Mouse (Mus musculus) heart, adult 2 months (tissue): ENCODE measurements around the gene Hist1h4i. TPM values are rescaled to one million over a fixed set of nuclear protein-coding genes. Genes with fewer than 3 reads are reported as not detected.

ENCODE experiments used
- DNase-seq, 2 experiments: peaks; one replicate each; pipeline ENCODE4 v3.0.0; 2021
- H3K27ac ChIP-seq: fragments of 200-600 bp; 2 replicates; pipeline ENCODE4 v1.8.1; 2022
- H3K27me3 ChIP-seq: fragments of 200-500 bp; 2 replicates; pipeline ENCODE4 v1.6.1; 2012; ENCODE audit warnings: mild to moderate bottlenecking, low read length, inconsistent platforms, mixed read lengths; ENCODE audit not compliant: control insufficient read depth, insufficient read depth
- H3K36me3 ChIP-seq: fragments of 200-500 bp; 2 replicates; pipeline ENCODE4 v1.6.1; 2012; ENCODE audit warnings: low read length, inconsistent platforms; ENCODE audit not compliant: control insufficient read depth, insufficient read depth
- H3K4me1 ChIP-seq: fragments of 200-500 bp; 2 replicates; pipeline ENCODE4 v1.6.1; 2011; ENCODE audit warnings: low read length; ENCODE audit not compliant: control insufficient read depth, insufficient read depth
- H3K4me3 ChIP-seq: fragments of 200-600 bp; 2 replicates; pipeline ENCODE4 v1.8.1; 2022
- H3K79me2 ChIP-seq: fragments of 200-500 bp; replicated peaks from 2 replicates; pipeline ENCODE4 v1.6.1; 2012; ENCODE audit warnings: mild to moderate bottlenecking, inconsistent platforms, low read length, moderate library complexity, mixed read lengths; ENCODE audit not compliant: control insufficient read depth, insufficient read depth
- H3K9ac ChIP-seq: fragments of 200-500 bp; 2 replicates; pipeline ENCODE4 v1.6.1; 2012; ENCODE audit warnings: low read depth, mild to moderate bottlenecking, control low read depth, inconsistent platforms, low read length, mixed read lengths
- CTCF ChIP-seq: fragments of 200-600 bp; IDR thresholded peaks from 2 replicates; pipeline ENCODE4 v1.8.1; 2022; ENCODE audit warnings: antibody characterized with exemption, mild to moderate bottlenecking, moderate library complexity
- EP300 ChIP-seq: fragments of 200-500 bp; IDR thresholded peaks from 2 replicates; pipeline ENCODE4 v1.6.1; 2011; ENCODE audit warnings: low read depth, low read length, control low read depth; ENCODE audit not compliant: insufficient read depth
- POLR2A ChIP-seq: fragments of 200-500 bp; IDR thresholded peaks from 2 replicates; pipeline ENCODE4 v1.6.1; 2011; ENCODE audit warnings: mild to moderate bottlenecking, low read depth, low read length, control low read depth; ENCODE audit not compliant: insufficient read depth
- WGBS: fragments of 180-500 bp; shearing (Covaris S2); methylation state at CpG from one replicate; pipeline ENCODE4 v1.1.7; 2018; 5-methylcytosine and 5-hydroxymethylcytosine counted together
- intact Hi-C: fragments of 180-260 bp; cut with DNase I; formaldehyde crosslinking; loops from one replicate; pipeline ENCODE4 v1.15.1; 2025
- polyA plus RNA-seq: library from polyadenylated mRNA; depleted of rRNA; stranded (reverse); fragments of >200 nt; gene quantifications from 2 replicates; pipeline ENCODE4 v1.2.3, GENCODE M21; 2012
- total RNA-seq, 2 experiments: library from RNA; stranded (reverse); gene quantifications; 2 replicates each; pipeline ENCODE4 v1.2.3; 2021

The Hist1h4i gene
- total and polyA plus RNA-seq, 3 experiments = 5.8 to 18.1 (median 11.9) TPM

- H3K9ac ChIP-seq = no peak overlapping the region
- WGBS = 16% methylated on average over 5 of the region's 5 CpGs
- intact Hi-C loops = no loop called here
- H3K4me1 ChIP-seq = peaks cover 2% of the 10 kb centered on the region
- H3K36me3 ChIP-seq = no peaks in the 10 kb centered on the region
- no peak for DNase-seq
- TF ChIP-seq POLR2A (no peak), CTCF (no peak), EP300 (no peak)
- no peak overlapping the region for H3K4me3 ChIP-seq
- peaks cover 25% of the 10 kb centered on the region for H3K27me3 ChIP-seq
- H3K27ac ChIP-seq = no peak overlapping the region
- no peaks in the 10 kb centered on the region for H3K79me2 ChIP-seq
Measured at GRCm38 (mm10) chr13:22001823-22002222, 39.3 kb downstream of the Hist1h4i start.

- TF ChIP-seq POLR2A (no peak), CTCF (no peak), EP300 (no peak)
- WGBS = 63% methylated on average over 2 of the region's 2 CpGs
- H3K79me2 ChIP-seq = no peaks in the 10 kb centered on the region
- no peaks in the 10 kb centered on the region for H3K36me3 ChIP-seq
- H3K4me1 ChIP-seq = peaks cover 2% of the 10 kb centered on the region
- H3K27ac ChIP-seq = no peak overlapping the region
- DNase-seq = no peak
- no peak overlapping the region for H3K4me3 ChIP-seq
- H3K27me3 ChIP-seq = peaks cover 29% of the 10 kb centered on the region
- intact Hi-C loops = no loop called here
- no peak overlapping the region for H3K9ac ChIP-seq
Measured at GRCm38 (mm10) chr13:22001346-22001745, 39.8 kb downstream of the Hist1h4i start.

GRCm38 (mm10) chr13:21999147-21999546 lies 42.0 kb downstream of the Hist1h4i start:
- no peak for TF ChIP-seq CTCF
- TF ChIP-seq POLR2A = no peak
- intact Hi-C loops = no loop called here
- H3K9ac ChIP-seq = no peak overlapping the region
- DNase-seq = no peak
- no peaks in the 10 kb centered on the region for H3K36me3 ChIP-seq
- H3K4me3 ChIP-seq = no peak overlapping the region
- H3K27ac ChIP-seq = no peak overlapping the region
- peaks cover 28% of the 10 kb centered on the region for H3K27me3 ChIP-seq
- WGBS = 43% methylated on average over 4 of the region's 4 CpGs
- no peaks in the 10 kb centered on the region for H3K79me2 ChIP-seq
- H3K4me1 ChIP-seq = peaks cover 6% of the 10 kb centered on the region

GRCm38 (mm10) chr13:21998412-21998811 lies 42.8 kb downstream of the Hist1h4i start:
- DNase-seq = no peak
- Histone ChIP-seq H3K9ac (no peak overlapping the region), H3K4me3 (no peak overlapping the region), H3K79me2 (no peaks in the 10 kb centered on the region), H3K36me3 (no peaks in the 10 kb centered on the region), H3K27me3 (peaks cover 30% of the 10 kb centered on the region), H3K27ac (no peak overlapping the region), H3K4me1 (peaks cover 6% of the 10 kb centered on the region)
- TF ChIP-seq EP300 = no peak
- no peak for TF ChIP-seq CTCF
- no peak for TF ChIP-seq POLR2A
- intact Hi-C loops = no loop called here
- WGBS = 43% methylated on average over 3 of the region's 3 CpGs

GRCm38 (mm10) chr13:21997821-21998220 lies 43.3 kb downstream of the Hist1h4i start:
- Histone ChIP-seq H3K4me3 (no peak overlapping the region), H3K27ac (no peak overlapping the region), H3K36me3 (no peaks in the 10 kb centered on the region), H3K27me3 (peaks cover 30% of the 10 kb centered on the region), H3K79me2 (no peaks in the 10 kb centered on the region), H3K9ac (no peak overlapping the region), H3K4me1 (peaks cover 6% of the 10 kb centered on the region)
- no peak for DNase-seq
- no peak for TF ChIP-seq CTCF
- no peak for TF ChIP-seq EP300
- TF ChIP-seq POLR2A = no peak
- 13% methylated on average over 4 of the region's 4 CpGs for WGBS
- intact Hi-C loops = no loop called here

- WGBS = 14% methylated on average over 21 of the region's 21 CpGs
- Histone ChIP-seq H3K9ac (no peak overlapping the region), H3K4me1 (peaks cover 6% of the 10 kb centered on the region), H3K27ac (no peak overlapping the region), H3K4me3 (no peak overlapping the region), H3K36me3 (no peaks in the 10 kb centered on the region), H3K79me2 (no peaks in the 10 kb centered on the region), H3K27me3 (peaks cover 30% of the 10 kb centered on the region)
- TF ChIP-seq POLR2A (no peak), CTCF (no peak), EP300 (no peak)
- DNase-seq = no peak
- intact Hi-C loops = no loop called here
Measured at GRCm38 (mm10) chr13:21997201-21997820, 43.9 kb downstream of the Hist1h4i start.
